Mouse (Mus musculus): ENCODE results near the gene Ogfrl1.

DNA sequence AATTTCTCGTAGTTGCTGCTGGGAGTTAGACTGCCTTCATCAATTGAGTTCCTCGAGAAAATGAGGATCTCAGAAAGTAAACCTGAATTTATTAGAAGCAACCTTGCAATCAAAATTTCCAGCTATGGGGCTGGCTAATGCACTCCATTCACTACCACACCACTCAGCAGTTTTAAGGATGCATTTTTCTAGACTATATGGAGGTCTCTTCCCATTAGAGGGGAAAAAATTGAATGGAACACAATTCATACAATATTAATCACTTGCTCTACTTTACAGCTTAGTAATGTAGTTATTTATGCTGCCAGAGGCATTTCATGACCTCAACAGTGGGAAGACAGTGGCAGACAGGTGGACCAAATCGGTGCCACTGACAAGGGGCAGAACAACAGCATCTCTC is 55.3 kb downstream of the Ogfrl1 start:
- TF ChIP-seq CTCF (IDR thresholded peaks at IDR 0.05; ENCODE audit: low read depth), result no peak
- no peak for TF ChIP-seq EP300 (IDR thresholded peaks at IDR 0.05; ENCODE audit: low read depth)

All from liver, postnatal 0 days (tissue).